Mouse (Mus musculus): Measurements from ENCODE around the gene Usp11. TPM values are rescaled to one million over a fixed set of nuclear protein-coding genes. Genes with fewer than 3 reads are reported as not detected.
"Not testable (repeated sequence)": the region's sequence is repeated elsewhere in the genome, so short reads cannot be mapped to it uniquely, and the experiment has no call there.

Gene Usp11
- polyA plus RNA-seq, 1 experiment from 2014 or later: 33.6 TPM

DNA sequence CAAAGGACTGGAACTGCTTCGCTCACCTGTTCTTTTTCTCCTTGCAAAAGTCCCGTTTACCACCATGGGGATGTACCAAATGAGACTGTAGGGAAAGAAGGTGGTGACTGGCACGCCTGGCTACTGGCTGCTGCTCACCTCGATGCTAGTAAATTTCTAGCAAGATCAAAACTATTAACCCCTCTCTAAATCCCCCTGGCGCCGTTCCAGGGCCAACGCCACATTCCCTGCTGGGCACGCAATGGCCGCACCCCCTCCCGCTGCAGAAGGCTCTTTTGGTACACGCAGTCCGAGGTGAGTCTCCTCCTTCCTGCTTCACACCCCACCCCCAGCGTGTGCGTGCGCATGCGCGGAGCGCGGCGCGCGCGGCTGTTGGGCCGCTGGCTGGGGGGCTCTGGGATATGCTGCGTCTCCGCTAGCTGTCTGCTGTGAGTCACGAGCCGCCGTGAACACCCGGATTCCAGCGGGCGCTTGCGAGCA, 15.6 kb upstream of the Usp11 start:
- WGBS: 20% methylated on average over 33 of the region's 33 CpGs
- H3K4me2 ChIP-seq (ENCODE audit: low read depth, low read length): peak overlapping the region; percentile 63
- peak overlapping the region; percentile 69 for H3K4me3 ChIP-seq (replicated peaks; ENCODE audit: low read length)
- peak overlapping the region; percentile 92 for H3K9ac ChIP-seq (ENCODE audit: low read length)
- ATAC-seq (ENCODE audit: insufficient read depth, low FRiP score): peak; percentile 91
- peak overlapping the region; percentile 97 for H3K27ac ChIP-seq (ENCODE audit: low read length)
- H3K9me3 ChIP-seq (replicated peaks; ENCODE audit: control insufficient read depth, low read length): no peaks in the 10 kb centered on the region
- H3K4me1 ChIP-seq (ENCODE audit: control insufficient read depth, insufficient read depth, low read length): peaks cover 4% of the 10 kb centered on the region; the same call in 1 of the 2 replicates
- H3K36me3 ChIP-seq (ENCODE audit: control insufficient read depth, insufficient read depth, low read length): 0 out of 2 replicates have a peak, but pooled peaks cover 3% of the 10 kb centered on the region
- H3K27me3 ChIP-seq (ENCODE audit: control insufficient read depth, insufficient read depth, low read length): no peaks in the 10 kb centered on the region

GRCm38 (mm10) chrX:20688615-20689014, 15.1 kb upstream of the Usp11 start:
- Histone ChIP-seq H3K9ac (ENCODE audit: low read length) (peak overlapping the region; percentile 92), H3K27me3 (ENCODE audit: control insufficient read depth, insufficient read depth, low read length) (no peaks in the 10 kb centered on the region), H3K36me3 (ENCODE audit: control insufficient read depth, insufficient read depth, low read length) (0 out of 2 replicates have a peak, but pooled peaks cover 3% of the 10 kb centered on the region), H3K4me1 (ENCODE audit: control insufficient read depth, insufficient read depth, low read length) (peaks cover 4% of the 10 kb centered on the region; the same call in 1 of the 2 replicates), H3K27ac (ENCODE audit: low read length) (peak overlapping the region; percentile 97), H3K9me3 (replicated peaks; ENCODE audit: control insufficient read depth, low read length) (no peaks in the 10 kb centered on the region), H3K4me2 (ENCODE audit: low read depth, low read length) (peak overlapping the region; percentile 63), H3K4me3 (replicated peaks; ENCODE audit: low read length) (peak overlapping the region; percentile 69)
- ATAC-seq (ENCODE audit: insufficient read depth, low FRiP score): peak; percentile 39
- 6% methylated on average over 28 of the region's 35 CpGs for WGBS

- H3K36me3 ChIP-seq (ENCODE audit: control insufficient read depth, insufficient read depth, low read length): no peaks in the 10 kb centered on the region; the same call in 1 of the 2 replicates
- no peak for ATAC-seq (ENCODE audit: insufficient read depth, low FRiP score)
- 62% methylated on average over 3 of the region's 3 CpGs for WGBS
- H3K27ac ChIP-seq (ENCODE audit: low read length): no peak overlapping the region
- H3K9me3 ChIP-seq (replicated peaks; ENCODE audit: control insufficient read depth, low read length): no peaks in the 10 kb centered on the region
- no peaks in the 10 kb centered on the region for H3K27me3 ChIP-seq (ENCODE audit: control insufficient read depth, insufficient read depth, low read length)
- no peak overlapping the region for H3K4me3 ChIP-seq (replicated peaks; ENCODE audit: low read length)
- no peak overlapping the region for H3K4me2 ChIP-seq (ENCODE audit: low read depth, low read length)
- H3K9ac ChIP-seq (ENCODE audit: low read length): no peak overlapping the region
- peaks cover 4% of the 10 kb centered on the region; the same call in 1 of the 2 replicates for H3K4me1 ChIP-seq (ENCODE audit: control insufficient read depth, insufficient read depth, low read length)
Observed at GRCm38 (mm10) chrX:20691566-20691965, 12.1 kb upstream of the Usp11 start.

- no peak overlapping the region for H3K4me3 ChIP-seq (replicated peaks; ENCODE audit: low read length)
- H3K9ac ChIP-seq (ENCODE audit: low read length): no peak overlapping the region
- ATAC-seq (ENCODE audit: insufficient read depth, low FRiP score): no peak
- WGBS: 72% methylated on average over 1 of the region's 1 CpGs
- no peaks in the 10 kb centered on the region for H3K9me3 ChIP-seq (replicated peaks; ENCODE audit: control insufficient read depth, low read length)
- H3K4me2 ChIP-seq (ENCODE audit: low read depth, low read length): no peak overlapping the region
- no peaks in the 10 kb centered on the region for H3K4me1 ChIP-seq (ENCODE audit: control insufficient read depth, insufficient read depth, low read length)
- no peaks in the 10 kb centered on the region; the same call in 1 of the 2 replicates for H3K36me3 ChIP-seq (ENCODE audit: control insufficient read depth, insufficient read depth, low read length)
- no peak overlapping the region for H3K27ac ChIP-seq (ENCODE audit: low read length)
- H3K27me3 ChIP-seq (ENCODE audit: control insufficient read depth, insufficient read depth, low read length): no peaks in the 10 kb centered on the region
Observed at GRCm38 (mm10) chrX:20692616-20693015, 11.1 kb upstream of the Usp11 start.

DNA sequence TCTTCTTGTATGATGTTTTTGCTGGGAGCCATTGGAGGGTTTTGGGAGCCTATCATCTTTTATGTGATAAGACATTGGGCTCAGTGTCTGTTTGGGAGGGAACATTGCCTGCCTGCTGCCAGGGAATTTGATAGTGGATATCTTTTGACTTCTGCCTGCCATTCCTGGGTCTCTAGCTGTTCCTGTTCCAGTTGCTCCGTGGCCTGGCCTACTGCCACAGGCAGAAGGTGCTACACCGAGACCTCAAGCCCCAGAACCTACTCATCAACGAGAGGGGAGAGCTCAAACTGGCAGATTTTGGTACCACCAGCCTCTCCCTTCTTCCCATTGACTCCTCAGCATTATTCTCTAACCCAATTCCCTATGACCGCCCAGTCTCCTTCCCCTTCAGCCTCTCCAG, 7.9 kb upstream of the Usp11 start:
- H3K4me2 ChIP-seq (ENCODE audit: low read depth, low read length): no peak overlapping the region
- H3K9ac ChIP-seq (ENCODE audit: low read length): no peak overlapping the region
- H3K36me3 ChIP-seq (ENCODE audit: control insufficient read depth, insufficient read depth, low read length): peaks cover 3% of the 10 kb centered on the region; the same call in 1 of the 2 replicates
- 88% methylated on average over 4 of the region's 4 CpGs for WGBS
- ATAC-seq (ENCODE audit: insufficient read depth, low FRiP score): no peak
- no peak overlapping the region for H3K4me3 ChIP-seq (replicated peaks; ENCODE audit: low read length)
- no peaks in the 10 kb centered on the region for H3K4me1 ChIP-seq (ENCODE audit: control insufficient read depth, insufficient read depth, low read length)
- H3K9me3 ChIP-seq (replicated peaks; ENCODE audit: control insufficient read depth, low read length): no peaks in the 10 kb centered on the region
- no peak overlapping the region for H3K27ac ChIP-seq (ENCODE audit: low read length)
- no peaks in the 10 kb centered on the region for H3K27me3 ChIP-seq (ENCODE audit: control insufficient read depth, insufficient read depth, low read length)

GRCm38 (mm10) chrX:20704295-20705082, 783 bp downstream of the Usp11 start:
- H3K4me3 ChIP-seq (replicated peaks; ENCODE audit: low read length): peak overlapping the region; percentile 64
- H3K36me3 ChIP-seq (ENCODE audit: control insufficient read depth, insufficient read depth, low read length): no peaks in the 10 kb centered on the region
- H3K9me3 ChIP-seq (replicated peaks; ENCODE audit: control insufficient read depth, low read length): no peaks in the 10 kb centered on the region
- peak overlapping the region; percentile 93 for H3K27ac ChIP-seq (ENCODE audit: low read length)
- no peaks in the 10 kb centered on the region for H3K4me1 ChIP-seq (ENCODE audit: control insufficient read depth, insufficient read depth, low read length)
- H3K27me3 ChIP-seq (ENCODE audit: control insufficient read depth, insufficient read depth, low read length): no peaks in the 10 kb centered on the region
- 12% methylated on average over 29 of the region's 32 CpGs for WGBS
- ATAC-seq (ENCODE audit: insufficient read depth, low FRiP score): peak; percentile 97
- H3K9ac ChIP-seq (ENCODE audit: low read length): peak overlapping the region; percentile 75
- peak overlapping the region; percentile 51 for H3K4me2 ChIP-seq (ENCODE audit: low read depth, low read length)

DNA sequence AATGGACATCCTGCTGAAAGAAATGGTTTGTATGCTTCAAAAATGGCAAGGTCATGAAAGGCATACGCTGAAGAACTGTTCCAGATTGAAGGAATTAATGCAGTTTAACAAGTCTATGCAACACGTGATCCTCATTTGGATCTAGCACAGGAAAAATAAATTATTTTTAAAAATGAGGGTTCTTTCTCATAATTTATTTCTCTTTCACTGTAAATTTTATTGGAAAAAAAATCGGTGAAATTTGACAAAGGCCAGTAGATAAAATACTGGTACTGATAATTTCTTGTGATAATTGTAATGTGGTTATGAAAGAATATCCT, 1.3 kb downstream of the Usp11 start:
- Histone ChIP-seq H3K4me1 (ENCODE audit: control insufficient read depth, insufficient read depth, low read length) (no peaks in the 10 kb centered on the region), H3K4me3 (replicated peaks; ENCODE audit: low read length) (peak overlapping the region; percentile 64), H3K4me2 (ENCODE audit: low read depth, low read length) (peak overlapping the region; percentile 44), H3K36me3 (ENCODE audit: control insufficient read depth, insufficient read depth, low read length) (no peaks in the 10 kb centered on the region), H3K9me3 (replicated peaks; ENCODE audit: control insufficient read depth, low read length) (no peaks in the 10 kb centered on the region), H3K27me3 (ENCODE audit: control insufficient read depth, insufficient read depth, low read length) (no peaks in the 10 kb centered on the region), H3K27ac (ENCODE audit: low read length) (no peak overlapping the region), H3K9ac (ENCODE audit: low read length) (no peak overlapping the region)
- WGBS: 17% methylated on average over 3 of the region's 3 CpGs
- ATAC-seq (ENCODE audit: insufficient read depth, low FRiP score): no peak

GRCm38 (mm10) chrX:20728681-20729080, 25.0 kb downstream of the Usp11 start:
- H3K36me3 ChIP-seq (ENCODE audit: control insufficient read depth, insufficient read depth, low read length): no peaks in the 10 kb centered on the region
- WGBS: 73% methylated on average over 5 of the region's 5 CpGs
- H3K9me3 ChIP-seq (replicated peaks; ENCODE audit: control insufficient read depth, low read length): no peaks in the 10 kb centered on the region
- H3K4me2 ChIP-seq (ENCODE audit: low read depth, low read length): no peak overlapping the region
- no peak overlapping the region for H3K27ac ChIP-seq (ENCODE audit: low read length)
- no peak overlapping the region for H3K4me3 ChIP-seq (replicated peaks; ENCODE audit: low read length)
- H3K27me3 ChIP-seq (ENCODE audit: control insufficient read depth, insufficient read depth, low read length): no peaks in the 10 kb centered on the region
- no peak overlapping the region for H3K9ac ChIP-seq (ENCODE audit: low read length)
- no peak for ATAC-seq (ENCODE audit: insufficient read depth, low FRiP score)
- H3K4me1 ChIP-seq (ENCODE audit: control insufficient read depth, insufficient read depth, low read length): no peaks in the 10 kb centered on the region

- H3K27ac ChIP-seq (ENCODE audit: low read length); H3K4me2 ChIP-seq (ENCODE audit: low read depth, low read length); H3K9me3 ChIP-seq (replicated peaks; ENCODE audit: control insufficient read depth, low read length); ATAC-seq (ENCODE audit: insufficient read depth, low FRiP score); H3K9ac ChIP-seq (ENCODE audit: low read length); H3K4me1 ChIP-seq (ENCODE audit: control insufficient read depth, insufficient read depth, low read length); H3K36me3 ChIP-seq (ENCODE audit: control insufficient read depth, insufficient read depth, low read length); H3K27me3 ChIP-seq (ENCODE audit: control insufficient read depth, insufficient read depth, low read length); H3K4me3 ChIP-seq (replicated peaks; ENCODE audit: low read length): not testable (repeated sequence)
- 26% methylated on average over 10 of the region's 10 CpGs for WGBS
Observed at GRCm38 (mm10) chrX:20730048-20730447, 26.3 kb downstream of the Usp11 start.
